Mouse (Mus musculus) lung, adult 2 months (tissue): ENCODE measurements around the gene Arhgap19.

Experiments used
- CTCF ChIP-seq: fragments of 200-500 bp; IDR thresholded peaks from 2 replicates; pipeline ENCODE4 v1.5.1; 2011; ENCODE audit warnings: mild to moderate bottlenecking, low read length, control low read depth; ENCODE audit not compliant: insufficient read depth
- POLR2A ChIP-seq: fragments of 200-500 bp; IDR thresholded peaks from 2 replicates; pipeline ENCODE4 v1.6.1; 2011; ENCODE audit warnings: low read depth, mild to moderate bottlenecking, control low read depth, low read length, borderline replicate concordance; ENCODE audit errors: extremely low read depth

- TF ChIP-seq CTCF (no peak), POLR2A (no peak)
These were observed 34.9 kb upstream of the Arhgap19 start for GRCm38 (mm10) chr19:41836719-41837118.
